Mouse (Mus musculus) MEL (cell line): Measurements from ENCODE around the gene Oscp1. TPM values are rescaled to one million over a fixed set of nuclear protein-coding genes. Genes with fewer than 3 reads are reported as not detected.

ENCODE experiments used
- DNase-seq: peaks from one replicate; pipeline ENCODE4 v3.0.0; 2011; ENCODE audit warnings: low read depth, low spot score
- H3K27ac ChIP-seq: 2 replicates; pipeline ENCODE4 v1.5.1; 2012; ENCODE audit warnings: low read depth, mild to moderate bottlenecking, control low read depth, low read length, moderate library complexity; ENCODE audit not compliant: control insufficient read depth
- H3K27me3 ChIP-seq, 2 experiments: fragments of 150-350 bp in 1 of 2; sonication (generic) in 1 of 2; 2 replicates each; pipeline ENCODE4 v1.6.1; 2012; ENCODE audit warnings: low read length in 2 of 2, mild to moderate bottlenecking in 2 of 2, improper control_type of control experiment in 1 of 2, moderate library complexity in 1 of 2; ENCODE audit not compliant: insufficient read depth in 2 of 2, control insufficient read depth in 1 of 2
- H3K36me3 ChIP-seq, 2 experiments: 2 replicates each; pipeline ENCODE4 v1.6.1; 2012 to 2014; ENCODE audit warnings: low read length in 2 of 2, improper control_type of control experiment in 1 of 2, inconsistent platforms in 1 of 2, mild to moderate bottlenecking in 1 of 2; ENCODE audit not compliant: insufficient read depth in 2 of 2, control insufficient read depth in 1 of 2
- H3K4me1 ChIP-seq, 2 experiments: fragments of 150-350 bp in 1 of 2; sonication (generic) in 1 of 2; 2 replicates each; pipeline ENCODE4 v1.6.1; 2012; ENCODE audit warnings: low read length in 2 of 2, improper control_type of control experiment in 1 of 2, mild to moderate bottlenecking in 1 of 2; ENCODE audit not compliant: insufficient read depth in 2 of 2, control insufficient read depth in 1 of 2
- H3K4me3 ChIP-seq, 2 experiments: fragments of 150-350 bp in 1 of 2; sonication (generic) in 1 of 2; 2 replicates each; pipeline ENCODE4 v1.5.1; 2012; ENCODE audit warnings: low read depth in 2 of 2, low read length in 2 of 2, mild to moderate bottlenecking in 2 of 2, moderate library complexity in 2 of 2, control low read depth in 1 of 2, improper control_type of control experiment in 1 of 2; ENCODE audit not compliant: control insufficient read depth in 1 of 2, insufficient read depth in 1 of 2
- H3K79me2 ChIP-seq: 2 replicates; pipeline ENCODE4 v1.6.1; 2012; ENCODE audit warnings: mild to moderate bottlenecking, low read length, moderate library complexity; ENCODE audit not compliant: control insufficient read depth, poor library complexity, insufficient read depth
- H3K9ac ChIP-seq: 2 replicates; pipeline ENCODE4 v1.6.1; 2012; ENCODE audit warnings: low read depth, mild to moderate bottlenecking, control low read depth, low read length, moderate library complexity; ENCODE audit not compliant: control insufficient read depth, poor library complexity, severe bottlenecking
- H3K9me3 ChIP-seq: fragments of 150-350 bp; sonication (generic); replicated peaks from 2 replicates; pipeline ENCODE4 v1.6.1; 2012; ENCODE audit warnings: mild to moderate bottlenecking, low read length, improper control_type of control experiment, moderate library complexity; ENCODE audit not compliant: insufficient read depth
- BHLHE40 ChIP-seq: IDR thresholded peaks from 2 replicates; pipeline ENCODE4 v1.6.1; 2012; ENCODE audit warnings: low read depth, mild to moderate bottlenecking, inconsistent platforms, low read length, improper control_type of control experiment, borderline replicate concordance
- CHD1 ChIP-seq: IDR thresholded peaks from 2 replicates; pipeline ENCODE4 v1.6.1; 2012; ENCODE audit warnings: low read depth, mild to moderate bottlenecking, inconsistent platforms, low read length, improper control_type of control experiment
- E2F4 ChIP-seq: IDR thresholded peaks from 2 replicates; pipeline ENCODE4 v1.6.1; 2011; ENCODE audit warnings: low read depth, low read length, improper control_type of control experiment, borderline replicate concordance
- ELF1 ChIP-seq: IDR thresholded peaks from 2 replicates; pipeline ENCODE4 v1.6.1; 2014; ENCODE audit warnings: low read depth, mild to moderate bottlenecking, inconsistent platforms, low read length, improper control_type of control experiment, moderate library complexity
- EP300 ChIP-seq, 2 experiments: IDR thresholded peaks; 2 replicates each; pipeline ENCODE4 v1.6.1; 2011; ENCODE audit warnings: improper control_type of control experiment in 2 of 2, low read length in 2 of 2, low read depth in 1 of 2, mild to moderate bottlenecking in 1 of 2
- ETS1 ChIP-seq: IDR thresholded peaks from 2 replicates; pipeline ENCODE4 v1.6.1; 2012; ENCODE audit warnings: low read depth, mild to moderate bottlenecking, inconsistent platforms, low read length, improper control_type of control experiment, moderate library complexity
- GABPA ChIP-seq: IDR thresholded peaks from 2 replicates; pipeline ENCODE4 v1.6.1; 2012; ENCODE audit warnings: low read depth, mild to moderate bottlenecking, inconsistent platforms, low read length, improper control_type of control experiment, moderate library complexity
- GATA1 ChIP-seq: IDR thresholded peaks from 2 replicates; pipeline ENCODE4 v1.6.1; 2011; ENCODE audit warnings: low read depth, low read length, improper control_type of control experiment
- HCFC1 ChIP-seq: IDR thresholded peaks from 2 replicates; pipeline ENCODE4 v1.6.1; 2012; ENCODE audit warnings: low read depth, mild to moderate bottlenecking, inconsistent platforms, low read length, improper control_type of control experiment, moderate library complexity
- MAFK ChIP-seq: IDR thresholded peaks from 2 replicates; pipeline ENCODE4 v1.6.1; 2011; ENCODE audit warnings: low read depth, mild to moderate bottlenecking, low read length, improper control_type of control experiment, borderline replicate concordance
- MAX ChIP-seq: IDR thresholded peaks from 2 replicates; pipeline ENCODE4 v1.6.1; 2011; ENCODE audit warnings: low read length, improper control_type of control experiment
- MEF2A ChIP-seq: IDR thresholded peaks from 2 replicates; pipeline ENCODE4 v1.6.1; 2014; ENCODE audit warnings: low read depth, mild to moderate bottlenecking, inconsistent platforms, low read length, improper control_type of control experiment; ENCODE audit not compliant: poor library complexity, insufficient replicate concordance, severe bottlenecking; ENCODE audit errors: extremely low read depth
- MXI1 ChIP-seq: IDR thresholded peaks from 2 replicates; pipeline ENCODE4 v1.6.1; 2011; ENCODE audit warnings: mild to moderate bottlenecking, low read depth, low read length, improper control_type of control experiment
- MYB ChIP-seq: IDR thresholded peaks from 2 replicates; pipeline ENCODE4 v1.6.1; 2011; ENCODE audit warnings: mild to moderate bottlenecking, low read depth, low read length, improper control_type of control experiment
- MYC ChIP-seq: IDR thresholded peaks from 2 replicates; pipeline ENCODE4 v1.6.1; 2011; ENCODE audit warnings: low read depth, mild to moderate bottlenecking, low read length, improper control_type of control experiment, moderate library complexity
- NELFE ChIP-seq: IDR thresholded peaks from 2 replicates; pipeline ENCODE4 v1.6.1; 2011; ENCODE audit warnings: low read depth, low read length, improper control_type of control experiment
- NRF1 ChIP-seq: IDR thresholded peaks from 2 replicates; pipeline ENCODE4 v1.6.1; 2014; ENCODE audit warnings: low read depth, mild to moderate bottlenecking, inconsistent platforms, low read length, improper control_type of control experiment, moderate library complexity; ENCODE audit not compliant: poor library complexity, insufficient read depth, severe bottlenecking
- POLR2A ChIP-seq, 2 experiments: IDR thresholded peaks; 2 replicates each; pipeline ENCODE4 v1.6.1; 2011 to 2012; ENCODE audit warnings: low read length in 2 of 2, mild to moderate bottlenecking in 2 of 2, control low read depth in 1 of 2, improper control_type of control experiment in 1 of 2, low read depth in 1 of 2, moderate library complexity in 1 of 2; ENCODE audit not compliant: control insufficient read depth in 1 of 2, insufficient read depth in 1 of 2, poor library complexity in 1 of 2
- POLR2AphosphoS2 ChIP-seq: IDR thresholded peaks from 2 replicates; pipeline ENCODE4 v1.6.1; 2011; ENCODE audit warnings: low read length, improper control_type of control experiment
- POLR2AphosphoS5 ChIP-seq: IDR thresholded peaks from 2 replicates; pipeline ENCODE4 v1.6.1; 2012; ENCODE audit warnings: low read depth, borderline replicate concordance, mild to moderate bottlenecking, inconsistent platforms, low read length, moderate library complexity, mixed read lengths
- RCOR1 ChIP-seq: IDR thresholded peaks from 2 replicates; pipeline ENCODE4 v1.6.1; 2012; ENCODE audit warnings: low read depth, mild to moderate bottlenecking, inconsistent platforms, low read length, improper control_type of control experiment
- SIN3A ChIP-seq: IDR thresholded peaks from 2 replicates; pipeline ENCODE4 v1.6.1; 2012; ENCODE audit warnings: low read length, improper control_type of control experiment, inconsistent platforms
- TCF12 ChIP-seq: IDR thresholded peaks from 2 replicates; pipeline ENCODE4 v1.6.1; 2014; ENCODE audit warnings: low read depth, mild to moderate bottlenecking, inconsistent platforms, low read length, improper control_type of control experiment, moderate library complexity
- ZKSCAN1 ChIP-seq: IDR thresholded peaks from 2 replicates; pipeline ENCODE4 v1.6.1; 2012; ENCODE audit warnings: low read depth, mild to moderate bottlenecking, inconsistent platforms, low read length, improper control_type of control experiment, moderate library complexity
- ZNF384 ChIP-seq: IDR thresholded peaks from 2 replicates; pipeline ENCODE4 v1.6.1; 2012; ENCODE audit warnings: low read depth, mild to moderate bottlenecking, inconsistent platforms, low read length, improper control_type of control experiment
- polyA plus RNA-seq, 2 experiments: library from polyadenylated mRNA; stranded (reverse) in 1 of 2; unstranded in 1 of 2; fragments of >175 nt in 1 of 2; fragments of >200 nt in 1 of 2; gene quantifications; 2 replicates each; pipeline versions ENCODE4 v1.2.1 to v1.2.4; 2012; ENCODE audit warnings: low replicate concordance in 2 of 2, low read depth in 1 of 2; ENCODE audit not compliant: insufficient read length in 2 of 2, insufficient read depth in 1 of 2, missing spikeins in 1 of 2
- total RNA-seq: library from RNA; depleted of rRNA; stranded (reverse); fragments of 300-350 nt; gene quantifications from 2 replicates; pipeline ENCODE4 v1.2.3, GENCODE M21; 2012

The Oscp1 gene
- total and polyA plus RNA-seq, 3 experiments: 5.7 to 7.6 TPM; not detected in 1

DNA sequence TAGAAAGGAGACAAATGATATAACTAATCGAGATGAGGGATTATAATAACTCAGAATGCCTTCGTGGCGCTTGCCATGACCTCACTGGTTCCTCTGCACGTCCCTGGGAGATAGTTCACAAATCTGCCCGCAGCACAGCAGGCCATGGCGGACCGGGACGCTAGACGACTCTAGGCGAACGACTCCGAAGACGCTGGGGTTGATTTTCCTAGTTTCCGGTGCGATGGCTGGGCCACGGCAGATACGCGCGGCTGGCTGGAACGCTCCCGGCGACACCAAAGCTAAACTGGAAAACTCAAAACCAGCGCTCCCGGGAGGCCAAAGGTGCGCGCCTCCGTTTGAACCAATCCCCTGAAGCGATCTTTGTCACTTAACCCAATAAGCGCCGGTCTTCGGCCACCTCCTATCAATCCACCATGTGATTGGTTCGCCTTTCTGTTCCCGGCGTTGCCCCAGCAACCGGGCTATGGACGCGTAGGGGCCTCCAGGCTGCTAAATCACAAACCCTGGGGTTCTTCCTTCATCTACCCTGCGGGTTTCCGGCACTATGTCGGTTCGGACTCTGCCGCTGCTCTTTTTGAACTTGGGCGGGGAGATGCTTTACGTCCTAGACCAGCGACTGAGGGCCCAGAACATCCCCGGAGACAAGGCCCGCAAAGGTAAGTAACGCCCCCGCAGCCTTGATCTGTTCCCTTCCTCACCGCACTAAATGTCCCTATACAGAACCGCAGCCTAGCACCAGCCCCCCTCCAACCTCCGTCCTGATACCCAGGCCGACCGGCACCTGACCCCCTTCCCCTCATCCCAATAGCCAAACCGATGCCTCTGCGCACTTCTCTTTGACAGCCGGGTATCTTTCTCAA, at the start of gene Oscp1 (continued):
- TF ChIP-seq E2F4: peak; percentile 59; the same call in 1 of the 2 replicates
- TF ChIP-seq MYB: no peak
- TF ChIP-seq NELFE: peak; percentile 62; the same call in 1 of the 2 replicates
- no peak for TF ChIP-seq MEF2A
- no peak for TF ChIP-seq MAX

DNA sequence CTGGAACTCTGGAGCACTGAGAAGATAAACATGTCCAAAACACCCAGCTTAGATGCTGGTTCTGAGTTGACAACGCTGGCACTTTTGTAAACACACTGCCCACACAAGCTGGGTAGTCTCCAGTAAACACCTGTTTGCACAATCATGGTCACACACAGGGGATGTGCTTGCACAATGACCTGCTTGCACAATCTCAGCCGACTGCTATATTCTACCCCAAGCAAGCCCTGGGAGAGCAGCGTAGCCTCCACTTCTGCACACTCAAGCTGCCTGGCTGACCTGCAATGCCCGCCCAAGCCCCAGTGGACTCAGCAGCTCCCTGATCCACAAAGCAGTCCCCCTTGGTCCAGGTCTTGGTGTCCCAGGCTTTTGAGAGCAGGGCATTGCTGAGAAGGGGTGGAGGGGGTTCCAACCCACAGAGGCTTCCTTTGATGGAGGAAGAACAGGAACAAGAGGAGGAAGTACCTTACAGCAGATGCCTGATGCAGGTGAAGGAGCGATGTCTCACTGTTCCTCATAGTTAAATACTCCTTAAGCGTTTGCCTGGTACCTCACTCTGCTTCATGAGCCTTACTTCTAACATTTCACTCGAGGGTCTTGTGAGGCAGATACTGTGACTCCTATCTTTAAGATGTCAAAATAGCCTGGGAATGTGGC, 40.6 kb upstream of the Oscp1 start:
- Histone ChIP-seq H3K4me3 (no peak overlapping the region), H3K79me2 (no peaks in the 10 kb centered on the region), H3K9ac (no peak overlapping the region), H3K9me3 (no peaks in the 10 kb centered on the region), H3K36me3 (no peaks in the 10 kb centered on the region), H3K27ac (no peak overlapping the region), H3K4me1 (no peaks in the 10 kb centered on the region), H3K27me3 (no peaks in the 10 kb centered on the region)
- TF ChIP-seq ZKSCAN1 (no peak), CHD1 (no peak), E2F4 (no peak), GABPA (no peak)
- no peak for DNase-seq

DNA sequence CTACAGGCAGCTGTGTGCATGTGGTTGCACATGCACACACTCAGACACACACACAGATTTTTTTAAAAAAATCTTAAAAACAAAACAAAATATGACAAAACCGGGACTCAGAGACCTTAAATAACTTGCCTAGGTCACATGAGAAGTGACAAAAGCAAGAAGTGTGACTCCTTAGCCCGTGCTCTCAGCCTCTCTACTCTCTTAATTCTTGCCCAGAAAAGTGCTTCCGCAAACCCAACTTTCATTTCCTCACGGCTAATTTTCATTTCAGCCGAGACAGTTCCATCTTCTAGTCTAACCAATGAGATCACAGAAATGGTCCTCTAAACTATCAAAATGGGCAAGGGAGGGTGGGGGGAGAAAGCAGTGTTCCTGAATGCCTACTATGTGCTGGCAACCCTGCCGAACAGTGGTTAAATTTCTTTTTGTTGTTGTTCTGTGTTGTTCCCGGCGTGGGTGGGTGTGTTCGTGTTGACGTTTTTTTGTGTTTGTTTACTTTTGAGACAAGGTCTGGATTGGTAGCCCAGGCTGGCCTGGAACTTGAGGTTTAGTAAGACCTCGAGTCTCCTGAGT, 39.3 kb upstream of the Oscp1 start:
- Histone ChIP-seq H3K4me1 (no peaks in the 10 kb centered on the region), H3K9ac (no peak overlapping the region), H3K27me3 (no peaks in the 10 kb centered on the region), H3K4me3 (no peak overlapping the region), H3K9me3 (no peaks in the 10 kb centered on the region), H3K79me2 (no peaks in the 10 kb centered on the region), H3K27ac (no peak overlapping the region), H3K36me3 (no peaks in the 10 kb centered on the region)
- TF ChIP-seq MAFK (no peak), HCFC1 (no peak), RCOR1 (no peak), GATA1 (no peak), POLR2AphosphoS2 (no peak), TCF12 (no peak), ZKSCAN1 (no peak), BHLHE40 (no peak), EP300 (IDR thresholded peaks at IDR 0.05; ENCODE audit: low read depth in 1 of 2, low read length in 2 of 2) (no peak), SIN3A (no peak), MYC (no peak), POLR2AphosphoS5 (no peak), MYB (no peak), ZNF384 (no peak), NRF1 (no peak), ETS1 (no peak), POLR2A (IDR thresholded peaks at IDR 0.05; ENCODE audit: control insufficient read depth in 1 of 2, insufficient read depth in 1 of 2, low read depth in 1 of 2, low read length in 2 of 2, poor library complexity in 1 of 2) (no peak), MXI1 (no peak), ELF1 (no peak)
- DNase-seq: no peak
